Mouse (Mus musculus) right cerebral cortex, postnatal 36 days (tissue): ENCODE measurements around the gene Tbcel.

Experiments
- DNase-seq, 2 experiments: peaks; one replicate each; pipeline ENCODE4 v3.0.0; 2022; ENCODE audit warnings: low spot score in 2 of 2, mixed read lengths in 1 of 2

Tbcel gene

GRCm38 (mm10) chr9:42507709-42508108 is at the start of gene Tbcel:
Tbcel (minus strand) TSS chr9:42507809.
- no peak for DNase-seq

- no peak for DNase-seq
These were observed 47.6 kb upstream of the Tbcel start for GRCm38 (mm10) chr9:42555186-42555585.

- DNase-seq = peak; percentile 32 to 47
These were observed 42.5 kb upstream of the Tbcel start for GRCm38 (mm10) chr9:42550116-42550515.

- DNase-seq = no peak
These were observed 41.4 kb upstream of the Tbcel start for GRCm38 (mm10) chr9:42548981-42549380.

- no peak for DNase-seq
These were observed 36.9 kb upstream of the Tbcel start for GRCm38 (mm10) chr9:42544521-42544920.

- no peak for DNase-seq
These were observed 25.9 kb upstream of the Tbcel start for GRCm38 (mm10) chr9:42533491-42533890.

- DNase-seq = no peak
These were observed 25.4 kb upstream of the Tbcel start for GRCm38 (mm10) chr9:42533041-42533440.

- DNase-seq = no peak
These were observed 24.3 kb upstream of the Tbcel start for GRCm38 (mm10) chr9:42531951-42532350.

GRCm38 (mm10) chr9:42530221-42531152 is 22.9 kb upstream of the Tbcel start:
- no peak for DNase-seq

GRCm38 (mm10) chr9:42520587-42521084 is 13.0 kb upstream of the Tbcel start:
- DNase-seq = peak; percentile 15 to 39

- peak in 1 of 2 experiments; percentile 9 for DNase-seq
These were observed 10.6 kb upstream of the Tbcel start for GRCm38 (mm10) chr9:42518163-42518562.

GRCm38 (mm10) chr9:42513159-42513558 is 5.5 kb upstream of the Tbcel start:
- DNase-seq = no peak

GRCm38 (mm10) chr9:42512312-42512711 is 4.7 kb upstream of the Tbcel start:
- DNase-seq = no peak

GRCm38 (mm10) chr9:42508235-42508634 is 626 bp upstream of the Tbcel start:
- DNase-seq = no peak

GRCm38 (mm10) chr9:42507022-42507421 is 587 bp downstream of the Tbcel start:
- no peak for DNase-seq

GRCm38 (mm10) chr9:42504971-42505510 is 2.6 kb downstream of the Tbcel start:
- no peak for DNase-seq

- no peak for DNase-seq
These were observed 3.0 kb downstream of the Tbcel start for GRCm38 (mm10) chr9:42504559-42504958.

- DNase-seq = no peak
These were observed 3.9 kb downstream of the Tbcel start for GRCm38 (mm10) chr9:42503709-42504108.

GRCm38 (mm10) chr9:42496296-42496695 is 11.3 kb downstream of the Tbcel start:
- DNase-seq = no peak

GRCm38 (mm10) chr9:42491780-42492179 is 15.8 kb downstream of the Tbcel start:
- DNase-seq = peak; percentile 64 to 74

- no peak for DNase-seq
These were observed 16.8 kb downstream of the Tbcel start for GRCm38 (mm10) chr9:42490589-42491382.

GRCm38 (mm10) chr9:42488071-42488470 is 19.5 kb downstream of the Tbcel start:
- no peak for DNase-seq
